Mouse (Mus musculus) midbrain, embryonic 12.5 days (tissue): ENCODE measurements around the gene Map7. TPM values are rescaled to one million over a fixed set of nuclear protein-coding genes. Genes with fewer than 3 reads are reported as not detected.

ENCODE experiments used
- ATAC-seq: fragments of 200-750 bp; cut with Nextera tagmentation; 2 replicates; pipeline ENCODE4 v1.8.0; 2017; ENCODE audit warnings: low read depth, moderate TSS enrichment, moderate library complexity; ENCODE audit not compliant: low FRiP score
- H3K27ac ChIP-seq: fragments of 300-500 bp; sonication (generic); replicated peaks from 2 replicates; pipeline ENCODE4 v1.5.1; 2016; ENCODE audit warnings: mild to moderate bottlenecking
- H3K27me3 ChIP-seq: fragments of 300-500 bp; sonication (generic); 2 replicates; pipeline ENCODE4 v1.6.1; 2016; ENCODE audit warnings: mild to moderate bottlenecking
- H3K36me3 ChIP-seq: fragments of 300-500 bp; sonication (generic); 2 replicates; pipeline ENCODE4 v1.6.1; 2016
- H3K4me1 ChIP-seq: fragments of 300-500 bp; sonication (generic); 2 replicates; pipeline ENCODE4 v1.6.1; 2016
- H3K4me2 ChIP-seq: fragments of 300-500 bp; sonication (generic); replicated peaks from 2 replicates; pipeline ENCODE4 v1.6.1; 2016; ENCODE audit warnings: mild to moderate bottlenecking, moderate library complexity
- H3K4me3 ChIP-seq: fragments of 300-500 bp; sonication (generic); 2 replicates; pipeline ENCODE4 v1.5.1; 2016; ENCODE audit warnings: mild to moderate bottlenecking
- H3K9ac ChIP-seq: fragments of 300-500 bp; sonication (generic); replicated peaks from 2 replicates; pipeline ENCODE4 v1.6.1; 2016; ENCODE audit warnings: mild to moderate bottlenecking, moderate library complexity
- H3K9me3 ChIP-seq: fragments of 300-500 bp; sonication (generic); 2 replicates; pipeline ENCODE4 v1.6.1; 2016; ENCODE audit warnings: mild to moderate bottlenecking
- WGBS: fragments of 180-500 bp; shearing (Covaris S2); methylation state at CpG from one replicate; pipeline ENCODE4 v1.1.7; 2016; 5-methylcytosine and 5-hydroxymethylcytosine counted together
- polyA plus RNA-seq: library from polyadenylated mRNA; unstranded; fragments of >200 nt; fragmentation: Nextera tagmentation; extraction: Ambion mirVana; gene quantifications from 2 replicates; pipeline ENCODE4 v1.2.1, GENCODE M21; 2016

Map7 gene
- polyA plus RNA-seq, 1 experiment from 2014 or later: 5.5 TPM

DNA sequence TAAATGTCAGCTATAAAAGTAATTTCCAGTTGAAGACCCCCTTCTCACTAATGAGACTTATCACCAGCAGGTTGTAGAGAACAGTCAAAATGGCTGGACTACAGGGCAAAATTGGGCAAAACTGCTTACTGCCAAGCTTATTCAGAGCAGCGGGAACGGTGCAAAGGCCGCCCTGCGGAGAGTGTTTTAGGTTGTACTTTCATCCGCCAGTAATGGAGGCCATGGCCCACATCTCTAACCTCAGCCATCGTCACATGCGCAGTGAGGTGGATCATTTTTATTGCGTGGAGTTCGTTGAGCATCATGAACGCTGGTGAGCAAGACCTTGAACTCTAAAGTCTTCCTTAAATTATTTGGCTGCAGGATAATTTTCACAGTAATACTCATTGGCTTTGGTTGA, 100.8 kb downstream of the Map7 start:
- Histone ChIP-seq H3K27ac (no peak overlapping the region), H3K9ac (no peak overlapping the region), H3K9me3 (no peaks in the 10 kb centered on the region), H3K4me2 (no peak overlapping the region), H3K4me3 (no peak overlapping the region), H3K4me1 (no peaks in the 10 kb centered on the region), H3K36me3 (no peaks in the 10 kb centered on the region), H3K27me3 (no peaks in the 10 kb centered on the region)
- ATAC-seq: no peak
- 96% methylated on average over 10 of the region's 10 CpGs for whole genome bisulfite sequencing

DNA sequence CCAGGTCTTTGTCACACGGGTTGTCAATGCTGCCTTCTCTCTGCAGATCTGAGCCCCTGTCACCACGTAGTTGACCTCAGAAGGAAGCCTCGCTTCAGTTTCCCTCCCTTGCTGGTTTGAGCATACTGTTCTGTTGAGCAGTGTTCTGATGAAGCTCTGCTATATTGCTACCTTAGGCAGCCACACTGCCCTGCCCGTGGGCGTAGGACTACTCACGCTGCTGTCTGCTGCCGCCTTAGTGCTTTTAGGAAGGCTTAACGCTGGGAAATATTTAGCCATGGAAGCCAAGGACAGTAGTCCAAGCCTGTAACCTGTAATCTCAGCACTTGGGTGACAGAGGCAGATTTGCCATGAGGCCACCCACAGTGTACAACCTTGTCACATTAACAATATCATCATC, 107.3 kb downstream of the Map7 start:
- no peak overlapping the region for H3K27ac ChIP-seq
- H3K36me3 ChIP-seq: no peaks in the 10 kb centered on the region
- WGBS: 91% methylated on average over 8 of the region's 8 CpGs
- H3K27me3 ChIP-seq: no peaks in the 10 kb centered on the region
- no peak overlapping the region for H3K4me3 ChIP-seq
- no peak overlapping the region for H3K9ac ChIP-seq
- no peak overlapping the region for H3K4me2 ChIP-seq
- no peak for ATAC-seq
- H3K9me3 ChIP-seq: no peaks in the 10 kb centered on the region
- no peaks in the 10 kb centered on the region for H3K4me1 ChIP-seq

DNA sequence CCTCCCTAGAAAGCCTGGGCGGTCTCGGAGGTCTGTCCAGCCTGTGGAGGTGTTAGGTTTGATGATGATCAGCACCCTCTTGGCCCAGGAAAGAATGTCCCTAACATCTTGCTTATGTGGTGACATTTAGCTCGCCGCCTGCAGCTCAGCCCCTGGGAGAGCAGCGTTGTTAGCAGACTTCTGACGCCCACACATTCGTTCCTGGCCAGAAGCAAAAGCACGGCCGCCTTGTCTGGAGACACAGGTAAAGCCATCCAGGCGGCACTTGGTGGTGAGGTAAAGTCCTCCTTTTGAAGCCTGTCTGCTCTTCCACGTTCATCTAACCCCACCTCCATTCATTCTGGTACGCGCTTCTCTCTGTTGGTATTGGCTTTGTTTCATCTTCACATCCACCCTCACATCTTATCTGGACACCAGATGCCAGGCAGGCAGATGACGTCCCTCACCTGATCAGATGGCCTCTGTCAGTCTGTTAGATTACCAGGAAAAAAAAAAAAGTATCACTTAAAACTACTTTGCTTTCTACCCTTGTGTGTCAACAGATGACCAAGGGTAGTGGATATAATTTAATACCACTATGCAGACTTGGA, 108.9 kb downstream of the Map7 start:
- no peaks in the 10 kb centered on the region for H3K9me3 ChIP-seq
- ATAC-seq: no peak
- H3K4me2 ChIP-seq: no peak overlapping the region
- no peak overlapping the region for H3K9ac ChIP-seq
- no peak overlapping the region for H3K27ac ChIP-seq
- no peaks in the 10 kb centered on the region for H3K36me3 ChIP-seq
- H3K27me3 ChIP-seq: no peaks in the 10 kb centered on the region
- H3K4me1 ChIP-seq: no peaks in the 10 kb centered on the region
- no peak overlapping the region for H3K4me3 ChIP-seq
- 91% methylated on average over 14 of the region's 14 CpGs for WGBS

DNA sequence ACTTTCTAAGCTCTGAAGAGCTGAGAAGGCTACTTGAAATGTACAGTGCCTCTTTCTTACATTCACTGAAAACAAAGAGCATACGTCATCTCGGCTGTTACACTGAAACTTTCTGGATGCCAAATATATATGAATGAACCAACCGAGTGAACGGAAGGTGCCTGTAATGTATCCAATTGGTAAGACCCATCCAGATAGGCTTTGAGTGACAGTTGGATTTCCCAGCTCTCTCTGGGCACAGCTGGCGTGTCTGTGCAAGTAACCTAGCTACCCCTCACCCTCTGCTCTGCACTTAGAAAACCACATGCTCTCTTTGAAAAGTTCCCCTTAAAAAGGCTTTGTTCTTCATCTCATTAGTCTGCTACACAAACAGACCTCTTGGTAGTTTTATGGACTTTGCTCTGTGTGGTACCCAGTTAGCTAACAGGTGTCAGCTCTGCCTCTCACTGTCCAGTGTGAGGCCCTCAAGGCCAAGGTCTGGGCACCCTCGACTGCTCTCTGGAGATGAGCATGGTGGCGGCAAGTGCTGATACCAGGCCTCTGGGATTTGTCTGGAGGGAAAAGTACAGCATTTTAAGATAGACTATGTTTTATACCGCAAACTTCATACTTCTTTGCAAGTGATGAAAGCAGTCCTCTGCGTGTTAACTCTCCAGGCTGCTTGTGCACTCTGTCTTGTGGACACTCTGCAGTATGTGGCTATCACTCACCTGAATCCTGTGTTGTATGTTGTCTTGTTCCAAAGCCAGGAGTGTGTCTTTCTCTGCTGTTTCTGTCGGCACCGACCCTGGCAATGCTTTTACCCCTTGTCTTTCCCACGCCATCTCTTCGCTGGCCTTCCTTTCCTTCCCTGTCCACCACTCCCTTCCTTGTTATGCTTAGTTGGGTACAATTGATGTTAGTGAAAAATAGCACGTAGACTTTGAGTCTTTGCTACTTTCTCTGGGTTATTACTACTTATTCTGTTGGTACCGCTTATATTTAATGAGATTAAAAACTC, 109.8 kb downstream of the Map7 start:
- ATAC-seq: no peak
- Histone ChIP-seq H3K4me3 (no peak overlapping the region), H3K27ac (no peak overlapping the region), H3K27me3 (no peaks in the 10 kb centered on the region), H3K9me3 (no peaks in the 10 kb centered on the region), H3K9ac (no peak overlapping the region), H3K4me1 (no peaks in the 10 kb centered on the region), H3K4me2 (no peak overlapping the region), H3K36me3 (no peaks in the 10 kb centered on the region)
- WGBS: 88% methylated on average over 15 of the region's 15 CpGs

DNA sequence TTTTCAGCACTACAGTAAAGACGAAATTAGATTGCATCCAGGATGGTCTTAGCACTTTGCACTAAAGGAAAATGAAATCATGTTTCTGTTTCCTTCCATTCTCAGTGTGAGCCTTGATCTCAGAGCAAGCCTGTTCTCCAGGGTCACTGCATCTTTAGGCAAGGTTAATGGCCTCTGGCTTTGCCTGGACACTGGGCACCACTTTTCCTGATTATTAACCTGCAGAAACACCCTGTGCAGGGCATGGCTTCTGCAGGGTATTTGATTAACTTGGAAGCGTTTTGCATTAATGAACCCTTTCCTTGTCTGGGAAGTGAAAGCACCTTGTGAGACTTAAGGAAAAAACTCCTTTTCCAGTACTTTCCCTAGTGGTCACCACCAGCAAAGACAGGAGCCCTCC, 111.2 kb downstream of the Map7 start:
- 73% methylated on average over 2 of the region's 2 CpGs for WGBS
- Histone ChIP-seq H3K27me3 (no peaks in the 10 kb centered on the region), H3K36me3 (no peaks in the 10 kb centered on the region), H3K27ac (no peak overlapping the region), H3K9me3 (no peaks in the 10 kb centered on the region), H3K4me2 (no peak overlapping the region), H3K9ac (no peak overlapping the region), H3K4me1 (no peaks in the 10 kb centered on the region), H3K4me3 (no peak overlapping the region)
- ATAC-seq: no peak

DNA sequence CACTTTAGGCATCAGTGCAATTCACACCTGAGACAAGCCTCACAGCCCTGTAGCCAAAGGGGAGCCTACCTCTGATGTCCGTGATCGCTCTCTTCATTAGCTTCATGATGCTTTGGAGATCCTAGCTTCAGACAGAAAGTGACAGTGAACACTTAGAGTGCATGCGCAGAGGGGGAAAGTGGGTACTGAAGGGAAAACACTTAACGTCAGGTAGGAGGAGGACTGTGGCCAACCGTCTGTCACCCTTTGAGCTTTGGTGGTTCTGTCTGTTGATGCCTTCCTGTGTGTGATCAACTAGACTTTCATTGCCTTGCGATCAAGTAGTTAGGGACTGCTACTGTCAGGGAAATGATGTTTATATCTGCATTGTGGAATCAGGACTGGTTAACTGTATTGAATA, 114.6 kb downstream of the Map7 start:
- Histone ChIP-seq H3K27ac (no peak overlapping the region), H3K27me3 (no peaks in the 10 kb centered on the region), H3K4me2 (no peak overlapping the region), H3K4me3 (no peak overlapping the region), H3K4me1 (no peaks in the 10 kb centered on the region), H3K9me3 (no peaks in the 10 kb centered on the region), H3K9ac (no peak overlapping the region), H3K36me3 (no peaks in the 10 kb centered on the region)
- 95% methylated on average over 6 of the region's 6 CpGs for whole genome bisulfite sequencing
- ATAC-seq: no peak

DNA sequence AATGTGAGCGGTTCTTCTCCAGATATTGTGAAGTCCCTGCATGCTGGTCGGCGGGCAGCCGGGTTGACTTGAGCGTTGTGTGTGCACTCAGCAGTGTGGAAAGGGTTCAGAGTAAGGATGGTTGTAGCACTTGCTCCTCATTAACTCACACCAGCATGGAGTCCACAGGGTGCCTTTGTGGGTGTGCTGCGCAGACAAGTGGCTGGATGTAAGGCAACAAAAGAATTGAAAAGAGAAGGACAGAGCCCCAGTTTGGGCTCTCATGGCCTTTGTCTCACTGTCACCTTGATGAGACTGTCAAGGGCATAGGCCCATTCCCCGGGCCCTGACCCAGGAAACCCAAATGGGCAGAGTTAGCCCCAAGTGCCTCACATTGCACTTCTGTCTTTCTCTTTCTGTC, 116.2 kb downstream of the Map7 start:
- Histone ChIP-seq H3K27me3 (no peaks in the 10 kb centered on the region), H3K9ac (no peak overlapping the region), H3K4me3 (no peak overlapping the region), H3K27ac (no peak overlapping the region), H3K9me3 (no peaks in the 10 kb centered on the region), H3K36me3 (no peaks in the 10 kb centered on the region), H3K4me1 (no peaks in the 10 kb centered on the region), H3K4me2 (no peak overlapping the region)
- WGBS: 84% methylated on average over 7 of the region's 7 CpGs
- no peak for ATAC-seq

DNA sequence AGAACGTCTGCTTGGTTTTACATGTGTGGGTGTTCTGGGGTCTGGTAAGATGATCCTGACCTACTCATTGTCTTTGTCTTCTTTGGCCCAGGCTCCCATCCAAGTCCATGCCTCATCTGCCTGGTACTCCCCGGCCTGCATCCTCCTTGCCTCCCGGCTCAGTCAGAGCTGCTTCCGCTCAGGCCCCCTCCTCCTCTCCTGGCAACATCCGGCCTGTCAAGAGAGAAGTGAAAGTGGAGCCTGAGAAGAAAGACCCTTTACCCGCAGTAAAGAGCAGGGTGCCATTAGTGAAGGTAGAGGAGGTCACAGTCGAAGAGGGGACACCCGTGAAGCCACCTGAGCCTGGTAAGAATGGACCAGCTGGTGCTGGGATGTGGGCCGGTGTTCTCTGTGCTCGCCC, 118.8 kb downstream of the Map7 start:
- H3K4me2 ChIP-seq: no peak overlapping the region
- no peak for ATAC-seq
- H3K36me3 ChIP-seq: no peaks in the 10 kb centered on the region
- H3K27ac ChIP-seq: no peak overlapping the region
- H3K9me3 ChIP-seq: no peaks in the 10 kb centered on the region
- no peaks in the 10 kb centered on the region for H3K4me1 ChIP-seq
- H3K9ac ChIP-seq: no peak overlapping the region
- no peak overlapping the region for H3K4me3 ChIP-seq
- no peaks in the 10 kb centered on the region for H3K27me3 ChIP-seq
- 83% methylated on average over 10 of the region's 10 CpGs for WGBS

DNA sequence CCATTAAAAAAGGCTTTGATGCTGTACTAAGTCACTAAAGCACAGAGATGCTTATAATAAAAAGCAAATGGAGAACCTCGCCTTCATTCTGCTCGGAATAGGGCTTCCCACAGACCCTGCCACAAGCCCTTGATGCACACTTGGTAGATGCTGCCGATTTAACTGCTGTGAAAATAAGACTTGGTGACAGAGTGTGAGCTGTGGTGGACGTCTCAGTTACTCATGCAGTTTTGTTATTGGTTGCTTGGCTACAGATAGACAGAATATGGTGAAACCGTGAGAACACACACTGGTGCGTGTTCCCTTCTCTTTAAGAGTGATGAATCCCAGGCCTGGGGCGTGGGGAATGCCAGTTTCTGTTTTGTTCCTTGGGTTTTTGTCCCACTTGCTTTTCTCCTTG, 120.7 kb downstream of the Map7 start:
- Histone ChIP-seq H3K9me3 (no peaks in the 10 kb centered on the region), H3K4me1 (no peaks in the 10 kb centered on the region), H3K27ac (no peak overlapping the region), H3K36me3 (no peaks in the 10 kb centered on the region), H3K27me3 (0 out of 2 replicates have a peak, but pooled peaks cover 7% of the 10 kb centered on the region), H3K4me2 (no peak overlapping the region), H3K9ac (no peak overlapping the region), H3K4me3 (no peak overlapping the region)
- no peak for ATAC-seq
- 75% methylated on average over 7 of the region's 7 CpGs for WGBS

DNA sequence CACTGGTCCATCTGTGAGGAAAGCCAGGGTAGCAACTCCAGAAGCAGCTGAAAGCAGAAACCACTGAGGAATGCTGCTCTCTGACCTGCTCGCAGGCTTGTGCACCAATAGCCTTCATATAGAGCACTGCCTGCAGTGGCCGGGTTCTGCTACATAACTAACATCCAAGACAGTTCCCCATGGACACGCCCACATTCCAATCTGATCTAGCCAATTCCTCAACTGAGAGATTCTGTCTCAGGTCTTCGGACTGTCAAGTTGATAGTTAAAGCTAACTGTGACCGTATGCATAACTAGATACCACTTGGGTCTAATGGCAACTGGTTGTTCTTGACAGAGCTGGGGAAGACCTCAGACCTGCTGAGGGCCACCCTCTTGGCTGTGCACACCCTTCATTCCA, 124.1 kb downstream of the Map7 start:
- Histone ChIP-seq H3K9me3 (no peaks in the 10 kb centered on the region), H3K4me3 (no peak overlapping the region), H3K36me3 (no peaks in the 10 kb centered on the region), H3K27ac (no peak overlapping the region), H3K4me1 (no peaks in the 10 kb centered on the region), H3K4me2 (no peak overlapping the region), H3K27me3 (0 out of 2 replicates have a peak, but pooled peaks cover 7% of the 10 kb centered on the region), H3K9ac (no peak overlapping the region)
- no peak for ATAC-seq
- WGBS: 91% methylated on average over 5 of the region's 5 CpGs

DNA sequence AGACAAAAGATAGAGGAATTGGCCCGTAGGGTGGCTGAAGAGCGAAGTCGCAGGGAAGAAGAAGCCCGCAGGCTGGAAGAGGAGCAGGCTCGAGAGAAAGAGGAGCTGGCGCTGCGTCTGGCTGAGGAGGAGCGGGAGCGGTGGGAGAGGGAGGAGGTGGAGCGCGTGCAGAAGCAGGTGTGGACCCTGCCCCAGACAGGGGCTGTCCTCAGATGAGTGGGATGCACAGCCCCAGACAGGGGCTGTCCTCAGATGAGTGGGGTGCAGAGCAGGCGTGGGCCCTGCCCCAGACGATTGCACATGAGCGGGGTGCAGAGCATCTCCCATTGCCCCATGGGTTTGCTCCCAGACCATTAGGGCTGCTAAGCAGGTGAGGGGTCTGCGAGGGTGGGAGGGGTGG, 125.0 kb downstream of the Map7 start:
- Histone ChIP-seq H3K27ac (no peak overlapping the region), H3K4me3 (no peak overlapping the region), H3K9ac (no peak overlapping the region), H3K36me3 (no peaks in the 10 kb centered on the region), H3K27me3 (0 out of 2 replicates have a peak, but pooled peaks cover 7% of the 10 kb centered on the region), H3K4me2 (no peak overlapping the region), H3K9me3 (no peaks in the 10 kb centered on the region), H3K4me1 (no peaks in the 10 kb centered on the region)
- ATAC-seq: no peak
- WGBS: 70% methylated on average over 15 of the region's 15 CpGs

DNA sequence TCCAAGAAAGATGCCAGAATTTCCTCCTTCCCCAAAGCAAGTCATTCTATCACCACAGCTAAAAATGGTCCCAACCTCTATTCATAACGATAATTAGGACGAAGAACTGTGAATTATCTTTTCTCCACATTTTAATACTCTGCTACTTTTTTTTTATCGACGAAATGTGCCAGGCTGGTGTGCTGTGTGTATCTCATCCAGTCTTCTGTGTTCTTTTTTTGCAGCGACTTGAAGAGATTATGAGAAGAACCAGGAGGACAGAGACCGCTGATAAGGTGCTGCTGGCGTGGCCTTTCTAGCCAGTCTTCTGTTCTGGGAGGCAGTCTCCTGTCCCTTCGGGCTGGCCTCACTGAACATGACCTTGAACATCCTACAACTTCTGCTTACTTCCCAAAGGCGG, 125.8 kb downstream of the Map7 start:
- Histone ChIP-seq H3K9ac (no peak overlapping the region), H3K4me2 (no peak overlapping the region), H3K9me3 (no peaks in the 10 kb centered on the region), H3K4me1 (no peaks in the 10 kb centered on the region), H3K4me3 (no peak overlapping the region), H3K27ac (no peak overlapping the region), H3K27me3 (0 out of 2 replicates have a peak, but pooled peaks cover 7% of the 10 kb centered on the region), H3K36me3 (no peaks in the 10 kb centered on the region)
- WGBS: 87% methylated on average over 9 of the region's 9 CpGs
- ATAC-seq: no peak
